Mouse (Mus musculus) left cerebral cortex, postnatal 10 days (tissue): ENCODE measurements at regions not wholly inside any gene's neighbourhood (a gene's known extent, or its start where the extent isn't known, plus 50 kb on each side); places are given as distances from the start of the nearest gene placed in this dataset.
"Not testable (repeated sequence)": the region's sequence is repeated elsewhere in the genome, so short reads cannot be mapped to it uniquely, and the experiment has no call there.

Experiments used
- DNase-seq, 2 experiments: peaks; one replicate each; pipeline ENCODE4 v3.0.0; 2021 to 2022; ENCODE audit warnings: low spot score in 2 of 2, mixed read lengths in 1 of 2; ENCODE audit errors: extremely low spot score in 1 of 2
- intact Hi-C: fragments of 180-260 bp; cut with DNase I; formaldehyde crosslinking; loops from one replicate; pipeline ENCODE4 v1.15.1; 2025

DNA sequence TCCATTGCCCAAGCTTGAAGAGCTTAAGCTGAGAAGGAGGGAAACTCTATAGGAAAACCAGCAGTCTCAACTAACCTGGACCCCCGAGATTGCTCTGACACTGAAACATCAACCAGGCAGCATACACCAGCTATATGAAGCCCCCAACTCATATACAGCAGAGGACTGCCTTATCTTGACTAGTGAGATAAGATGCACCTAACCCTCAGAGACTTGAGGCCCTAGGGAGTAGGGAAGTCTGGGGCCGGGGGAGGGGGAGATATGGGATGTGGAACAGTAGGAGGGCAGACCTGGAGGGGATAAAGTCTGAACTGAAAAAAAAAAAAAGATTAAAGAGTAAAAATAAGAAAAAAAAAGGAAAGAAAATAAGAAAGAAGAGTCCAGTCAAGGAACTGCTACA is 540.5 kb upstream of the Pkdcc start:
- DNase-seq = no peak
- intact Hi-C loops = no loop called here

DNA sequence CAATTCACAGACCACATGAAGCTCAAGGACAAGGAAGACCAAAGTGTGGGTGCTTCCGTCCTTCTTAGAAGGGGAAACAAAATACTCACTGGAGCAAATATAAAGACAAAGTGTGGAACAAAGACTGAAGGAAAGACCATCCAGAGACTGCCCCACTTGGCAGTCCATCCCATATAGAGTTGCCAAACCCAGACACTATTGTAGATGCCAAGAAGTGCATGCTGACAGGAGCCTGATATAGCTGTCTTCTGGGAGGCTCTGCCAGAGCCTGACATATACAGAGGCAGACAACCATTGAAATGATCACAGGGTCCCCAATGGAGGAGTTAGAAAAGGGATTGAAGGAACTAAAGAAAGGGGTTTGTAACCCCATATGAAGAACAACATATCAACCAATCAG is 548.5 kb upstream of the Pkdcc start:
- intact Hi-C loops, DNase-seq: not testable (repeated sequence)

DNA sequence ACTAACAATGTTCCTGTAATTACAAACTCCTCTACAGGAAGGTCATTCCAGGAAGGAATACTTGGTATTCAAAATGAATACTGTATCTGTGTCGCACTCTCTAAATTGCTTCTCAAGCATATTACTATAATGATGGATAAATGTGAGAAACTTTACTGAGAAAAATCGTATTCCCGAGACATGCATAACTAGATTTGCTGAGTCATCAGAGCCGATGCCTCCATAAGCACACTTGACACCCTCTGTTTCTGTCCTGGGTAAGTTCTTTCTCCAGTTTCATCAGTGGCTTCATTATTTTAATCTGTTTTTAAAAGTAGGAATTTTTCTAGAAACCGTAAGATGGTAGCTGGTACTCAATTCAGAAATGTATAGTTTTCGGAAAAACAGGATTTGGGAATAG is 550.7 kb upstream of the Pkdcc start:
- intact Hi-C loops = no loop called here
- DNase-seq = no peak

DNA sequence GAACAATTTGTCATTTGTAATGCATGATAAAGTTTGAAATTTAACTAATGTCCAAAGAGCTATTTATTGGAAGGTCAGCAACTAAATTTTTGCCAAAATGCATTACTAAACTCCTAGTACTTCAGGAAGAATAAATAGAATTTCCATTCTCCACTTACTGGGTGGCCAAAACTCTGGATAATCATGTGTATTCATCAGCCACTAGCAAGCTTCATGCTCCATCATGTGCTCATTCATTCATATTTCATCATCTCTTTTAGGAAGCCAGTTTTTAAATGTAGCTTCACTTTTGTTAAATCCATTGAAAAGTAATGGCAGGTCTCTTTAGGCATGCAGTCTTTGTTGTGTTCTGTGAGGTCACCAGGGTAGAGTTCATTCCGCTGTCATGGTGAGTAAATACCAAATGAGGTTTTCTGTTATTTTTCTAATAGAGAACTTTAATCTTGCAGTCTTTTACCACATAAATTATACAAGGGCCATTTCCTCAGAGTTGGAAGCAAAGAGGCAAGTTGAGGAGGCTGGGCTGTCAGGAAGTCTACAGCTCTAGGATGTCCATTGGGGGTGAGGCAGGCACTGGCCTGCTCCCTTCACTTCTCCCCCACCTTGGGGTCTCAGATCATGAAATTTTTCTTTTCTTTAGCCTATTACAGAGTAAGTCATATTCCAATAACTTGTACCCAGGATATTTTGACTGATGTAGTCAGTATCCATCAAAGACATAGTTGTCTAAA is 578.5 kb upstream of the Pkdcc start:
- intact Hi-C loops = no loop called here
- no peak for DNase-seq

DNA sequence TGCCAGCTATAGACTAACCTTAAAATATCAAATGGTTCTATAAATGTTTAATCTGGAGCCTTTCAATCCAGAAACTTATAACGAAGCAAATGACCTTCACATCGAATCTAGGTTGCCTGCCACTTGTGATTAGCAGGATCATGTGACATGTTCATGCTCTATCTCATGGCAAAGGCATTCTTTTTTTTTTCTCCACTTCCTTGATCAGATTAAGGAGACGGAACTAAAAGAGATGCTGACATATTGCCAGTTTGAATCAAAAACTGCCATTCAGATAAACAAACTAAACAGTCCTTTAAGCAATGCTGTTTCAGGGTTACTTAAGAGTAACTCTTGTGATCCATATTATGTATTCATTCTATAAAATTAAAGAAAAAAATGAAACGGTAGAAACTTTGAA is 579.2 kb upstream of the Pkdcc start:
- intact Hi-C loops = no loop called here
- DNase-seq = no peak

DNA sequence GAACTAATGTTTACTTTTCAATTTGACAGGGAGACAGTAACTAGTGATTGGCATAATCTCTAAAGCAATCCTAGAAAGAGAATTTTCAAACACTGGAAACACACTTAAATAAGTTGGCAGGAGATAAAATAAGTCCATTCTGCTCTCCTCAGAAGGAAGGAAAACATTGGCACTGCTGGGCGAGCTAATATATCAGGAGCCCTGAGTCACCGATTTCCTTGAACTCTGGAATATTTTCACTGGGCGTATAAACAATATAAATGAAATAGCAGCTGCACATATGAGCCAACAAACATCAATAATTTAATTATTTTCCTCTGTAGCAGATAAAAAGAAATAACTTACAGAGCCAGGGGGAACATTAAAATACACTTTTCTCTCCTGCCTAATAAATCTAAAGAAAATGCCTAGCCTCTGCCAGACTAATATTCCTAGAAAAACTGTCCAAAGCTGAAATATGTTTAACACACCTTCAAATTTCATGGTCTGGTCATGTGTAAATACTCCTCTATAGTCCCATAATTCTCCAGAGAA is 608.4 kb upstream of the Pkdcc start:
- intact Hi-C loops = no loop called here
- no peak for DNase-seq

DNA sequence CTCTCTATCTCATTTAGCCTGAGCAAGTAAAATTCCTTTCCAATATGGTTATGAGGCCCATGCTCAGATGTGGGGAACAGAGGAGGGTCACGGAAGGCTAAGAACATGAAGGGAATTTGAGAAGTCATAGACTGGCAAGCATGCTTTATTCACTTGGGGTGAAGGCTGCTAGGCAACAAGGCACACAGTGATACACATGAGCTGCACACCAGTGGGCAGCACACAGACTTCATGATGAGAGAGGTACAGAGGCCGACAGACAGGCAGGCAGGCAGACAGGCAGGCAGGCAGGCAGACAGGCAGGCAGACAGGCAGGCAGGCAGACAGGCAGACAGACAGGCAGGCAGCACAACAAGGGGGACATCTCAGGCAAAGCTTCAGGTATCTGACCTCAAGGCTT is 631.3 kb upstream of the Pkdcc start:
- no peak for DNase-seq
- intact Hi-C loops = no loop called here

DNA sequence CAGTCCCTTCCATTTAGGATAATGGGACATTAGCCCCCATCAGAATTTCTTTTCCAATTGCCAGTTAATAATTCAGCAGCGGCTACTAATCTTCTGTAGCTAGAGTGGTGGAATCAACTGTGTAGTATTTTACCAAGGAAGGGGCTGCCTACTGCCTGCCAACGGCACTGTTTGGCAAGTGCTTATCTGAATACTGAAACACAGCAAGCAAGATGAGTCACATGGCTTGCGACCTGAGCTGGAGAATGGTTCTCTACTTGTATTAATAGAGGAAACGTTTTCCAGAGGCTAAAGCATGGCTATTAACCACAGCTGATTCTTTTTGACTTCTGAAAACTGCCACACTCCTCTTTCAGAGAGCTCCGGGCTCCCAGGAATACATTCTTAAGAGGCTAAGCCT is 681.6 kb upstream of the Pkdcc start:
- DNase-seq = no peak
- intact Hi-C loops = no loop called here

DNA sequence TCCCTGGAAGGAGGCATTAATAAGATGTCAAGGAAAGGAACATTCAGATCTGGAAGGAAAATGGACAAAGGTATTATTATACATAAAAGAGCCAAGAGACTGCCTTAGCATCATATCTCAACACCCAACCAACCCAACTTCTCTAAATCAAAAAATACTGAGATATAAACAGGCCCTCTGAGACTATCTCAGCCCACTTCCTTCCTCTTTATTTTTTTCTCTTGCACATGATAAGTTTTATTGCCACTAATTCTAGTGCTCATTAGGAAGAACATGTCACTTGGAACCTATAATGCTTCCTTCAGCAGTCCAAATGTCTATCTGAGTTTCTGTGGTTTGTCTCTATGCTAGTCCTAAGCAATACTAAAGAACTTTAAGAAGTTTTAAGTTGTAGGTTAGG is 697.0 kb upstream of the Pkdcc start:
- intact Hi-C loops = no loop called here
- DNase-seq = no peak

DNA sequence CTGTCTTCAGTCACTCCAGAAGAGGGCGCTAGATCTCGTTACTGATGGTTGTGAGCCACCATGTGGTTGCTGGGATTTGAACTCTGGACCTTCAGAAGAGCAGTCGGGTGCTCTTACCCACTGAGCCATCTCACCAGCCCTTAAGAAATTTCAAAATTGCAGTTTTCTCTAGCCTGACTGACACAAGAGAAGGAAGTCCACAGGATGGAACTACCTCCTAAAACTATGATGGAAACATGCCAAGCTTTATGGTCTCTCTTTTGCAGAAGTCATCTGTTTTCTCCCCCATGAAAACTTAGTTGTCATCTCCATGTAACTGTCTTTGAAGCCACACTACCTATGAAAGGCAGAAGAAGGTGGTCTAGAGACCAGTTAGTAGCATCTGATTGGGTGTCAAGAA is 698.2 kb upstream of the Pkdcc start:
- no peak for DNase-seq
- intact Hi-C loops = no loop called here

DNA sequence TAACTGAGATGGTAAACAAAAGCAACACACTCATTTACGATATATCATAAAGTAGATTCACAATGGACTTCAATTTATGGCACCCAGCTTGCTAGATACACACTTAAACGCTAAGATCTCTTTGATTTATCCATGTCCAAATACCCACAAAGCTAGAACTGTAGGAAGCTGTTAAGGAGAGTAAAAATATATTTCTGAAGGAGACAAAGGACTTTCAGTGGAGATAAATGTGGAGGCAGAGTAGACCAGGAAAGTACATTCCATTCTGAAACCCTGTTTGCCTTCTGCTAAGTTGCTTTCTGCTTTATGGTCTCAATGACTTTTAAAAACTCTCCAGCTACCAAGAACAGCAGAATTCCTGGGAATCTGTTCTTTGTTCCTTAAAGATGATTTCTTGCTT is 701.3 kb upstream of the Pkdcc start:
- no peak for DNase-seq
- intact Hi-C loops = no loop called here

DNA sequence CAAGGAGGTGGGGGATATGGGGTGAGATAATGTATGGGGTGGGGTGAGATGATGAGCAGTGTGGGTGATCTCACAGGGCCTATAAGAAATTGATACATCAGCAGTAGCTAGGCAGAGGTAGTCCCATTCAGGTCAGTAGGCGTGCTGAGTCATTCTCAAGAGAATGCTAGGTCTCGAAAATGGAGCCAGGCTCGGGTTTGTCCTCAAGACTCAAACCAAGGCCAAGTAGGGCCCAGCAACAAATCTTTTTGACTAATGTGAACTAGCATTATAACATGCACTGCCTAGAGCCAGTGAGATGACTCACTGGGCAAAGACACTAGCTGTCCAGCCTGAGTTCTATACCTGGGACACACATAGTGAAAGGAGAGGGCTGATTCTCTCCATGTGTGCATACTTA is 710.8 kb upstream of the Pkdcc start:
- no peak for DNase-seq
- intact Hi-C loops = no loop called here

DNA sequence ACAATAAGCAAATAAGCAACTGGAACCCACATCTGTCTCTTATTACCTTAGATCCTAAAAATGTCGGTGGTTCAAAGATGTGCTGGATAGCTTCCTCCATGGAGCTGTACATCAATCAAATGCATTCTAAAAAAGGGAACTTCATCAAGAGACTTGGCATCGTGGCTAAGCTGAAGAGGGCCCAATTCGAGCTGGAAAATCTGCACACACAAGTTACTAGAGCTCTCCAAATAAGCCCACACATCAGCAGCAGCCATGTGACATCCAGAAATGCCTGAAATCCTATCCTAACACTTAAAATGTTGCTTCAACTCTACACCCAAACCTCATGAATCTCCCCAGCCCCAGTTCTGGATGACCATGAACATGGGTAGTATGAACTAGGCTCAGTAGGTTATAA is 729.5 kb upstream of the Pkdcc start:
- peak in 1 of 2 experiments; percentile 5 for DNase-seq
- intact Hi-C loops = loop anchor here (10.0 kb wide), 1 partner anchor 229 kb away; no protein-coding TSS in a partner anchor

DNA sequence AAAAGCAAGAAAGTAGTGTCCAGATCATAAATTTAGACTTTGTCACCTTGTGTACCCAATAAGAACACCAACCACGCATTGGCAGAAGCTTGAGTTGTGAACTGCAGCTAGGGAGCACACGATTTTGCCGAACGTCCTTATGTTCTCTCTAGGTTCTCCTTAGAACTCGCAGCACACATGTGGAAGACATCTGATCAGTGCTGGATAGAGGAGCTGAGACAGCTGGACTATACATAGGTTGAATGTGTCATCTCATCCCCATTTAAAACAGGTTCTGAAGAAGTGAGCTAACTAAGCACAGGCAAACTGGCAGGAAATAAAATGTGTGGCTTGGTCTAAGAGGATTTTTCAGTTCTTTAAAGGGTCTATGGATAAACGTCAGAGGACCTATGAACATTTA is 730.5 kb upstream of the Pkdcc start:
- intact Hi-C loops = loop anchor here (10.0 kb wide), 1 partner anchor 230 kb away; no protein-coding TSS in a partner anchor
- no peak for DNase-seq

DNA sequence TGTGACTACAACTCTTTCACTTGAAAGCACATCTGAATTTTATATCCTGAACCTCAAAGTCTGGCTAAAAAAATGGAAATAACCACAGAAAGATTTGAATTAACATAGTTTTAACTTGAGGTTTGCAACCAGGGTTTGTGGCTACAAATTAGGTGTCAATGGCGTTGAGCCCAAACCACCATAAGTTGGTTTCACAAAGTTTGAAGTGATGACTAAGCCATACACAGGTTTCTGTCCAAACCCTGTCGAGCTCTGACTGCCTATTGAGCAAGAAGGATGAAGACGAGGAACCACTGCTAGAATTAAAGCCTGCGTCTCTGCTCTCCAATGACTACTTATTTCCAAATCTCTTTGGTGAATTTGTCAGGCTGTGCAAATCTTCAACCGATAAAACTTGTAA is 719.8 kb upstream of the Slc8a1 start:
- intact Hi-C loops = no loop called here
- DNase-seq = no peak

DNA sequence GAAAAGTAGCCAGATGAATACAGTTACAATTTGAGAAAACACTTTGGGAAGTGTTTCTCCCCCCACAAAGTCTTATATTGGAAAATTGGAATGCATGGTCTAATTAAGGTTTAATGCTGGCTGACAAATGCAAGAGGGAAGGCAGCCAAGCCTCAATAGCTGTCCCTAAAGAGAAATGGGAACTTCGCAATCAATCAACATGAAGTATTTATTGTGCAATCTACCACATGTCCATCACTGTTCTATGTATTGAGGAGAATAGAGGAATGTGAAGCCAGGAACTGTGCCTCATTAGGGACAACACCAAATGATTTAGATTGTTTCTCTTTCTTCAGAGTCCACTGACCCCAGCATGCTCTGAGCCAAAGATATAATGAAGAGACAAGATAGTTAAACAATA is 715.7 kb upstream of the Slc8a1 start:
- intact Hi-C loops = no loop called here
- no peak for DNase-seq

DNA sequence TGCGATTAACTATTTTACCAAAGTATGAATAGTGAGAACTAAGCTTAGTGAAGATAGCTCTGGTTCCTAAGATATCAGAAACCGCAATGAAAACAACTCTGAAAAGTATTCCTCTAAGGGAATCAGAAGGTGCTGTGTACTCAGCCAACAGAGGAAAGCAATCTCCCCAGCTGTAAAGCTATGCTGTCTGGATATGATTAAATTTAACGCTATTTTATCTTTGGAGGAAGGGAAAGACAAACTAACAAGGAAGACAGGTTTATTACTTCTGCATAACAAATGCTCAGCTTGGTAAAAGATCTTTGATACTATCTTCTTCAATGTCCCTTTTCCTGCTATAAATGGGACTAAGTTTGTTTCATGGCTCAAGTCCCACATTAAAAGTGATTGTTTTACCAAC is 700.9 kb upstream of the Slc8a1 start:
- intact Hi-C loops = no loop called here

DNA sequence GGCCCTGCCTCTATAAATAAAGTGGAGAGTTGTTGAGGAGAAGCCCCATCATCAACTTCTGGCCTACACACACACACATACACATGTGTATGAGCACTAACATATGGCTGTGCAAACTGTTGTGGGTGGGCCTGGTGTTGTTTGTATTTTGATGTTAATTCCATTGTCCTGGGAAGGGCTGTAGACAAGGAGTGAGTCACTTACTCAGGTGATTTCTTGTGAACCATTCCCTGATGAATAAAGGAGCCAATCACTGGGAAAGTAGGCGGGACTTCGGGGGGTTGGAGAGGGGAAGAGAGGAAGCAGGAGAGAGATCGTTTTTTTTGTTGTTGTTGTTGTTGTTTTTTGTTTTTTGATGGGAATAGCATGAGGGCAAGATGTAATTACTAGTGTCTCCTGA is 699.0 kb upstream of the Slc8a1 start:
- intact Hi-C loops = no loop called here
- no peak for DNase-seq

More for the DNA sequence above, 700.9 kb upstream of the Slc8a1 start:
- DNase-seq = no peak

DNA sequence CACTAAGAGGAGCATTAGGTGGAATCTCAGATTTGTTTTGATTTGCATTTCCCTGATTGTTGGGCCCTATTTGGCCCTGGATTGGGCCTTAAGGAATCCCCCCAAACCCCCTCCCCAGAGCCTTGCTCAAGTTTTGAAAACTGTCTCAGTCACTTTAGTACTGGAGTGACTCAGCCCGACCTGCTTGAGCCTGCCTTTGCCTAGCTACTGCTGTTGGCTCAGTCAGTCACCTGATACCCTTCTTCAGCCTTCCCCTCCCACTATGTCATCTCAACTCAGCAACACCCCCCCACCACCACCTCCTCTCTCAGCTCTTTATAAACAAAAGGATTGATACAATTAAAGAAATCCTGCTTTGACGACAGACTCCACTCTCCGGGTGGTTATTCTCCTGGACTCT is 694.5 kb upstream of the Slc8a1 start:
- intact Hi-C loops = no loop called here

DNA sequence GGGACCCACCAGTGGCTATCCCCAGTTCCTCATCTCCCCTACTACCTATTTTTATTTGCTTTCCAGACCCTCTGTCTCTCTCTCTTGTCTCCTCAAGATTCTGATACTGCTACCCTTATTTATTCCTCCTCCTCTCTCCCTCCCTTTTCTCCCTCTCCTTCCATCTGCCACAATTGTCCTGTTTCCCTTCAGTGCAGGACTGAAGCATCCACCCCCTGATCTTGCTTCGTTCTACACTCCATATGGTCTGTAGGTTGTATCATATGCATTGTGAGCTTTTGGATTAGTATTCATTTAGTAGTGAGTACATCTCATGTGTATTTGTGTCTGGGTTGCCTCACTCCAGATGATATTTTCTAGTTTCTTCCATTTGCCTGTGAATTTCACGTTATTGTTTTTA is 670.1 kb upstream of the Slc8a1 start:
- DNase-seq = no peak
- intact Hi-C loops = no loop called here

More for the DNA sequence above, 694.5 kb upstream of the Slc8a1 start:
- no peak for DNase-seq

DNA sequence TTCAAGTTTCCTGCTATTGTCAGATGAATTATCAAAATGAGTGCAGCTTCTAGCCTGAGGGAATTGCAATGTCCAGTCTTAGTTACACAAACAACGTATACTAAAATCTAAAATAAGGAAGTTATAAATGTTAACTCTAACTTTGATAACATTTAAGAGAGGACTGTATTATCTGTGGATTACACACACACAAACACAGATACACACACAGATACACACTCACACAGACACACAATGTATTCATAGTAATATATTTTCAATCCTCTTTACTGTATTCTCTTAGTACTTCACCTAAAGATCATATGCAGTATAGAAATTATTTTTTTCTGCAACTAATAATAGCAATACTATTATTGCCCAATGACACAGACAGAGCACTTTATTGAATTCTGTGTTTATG is 661.2 kb upstream of the Slc8a1 start:
- intact Hi-C loops = no loop called here
- no peak for DNase-seq
